Mouse (Mus musculus) heart, adult 2 months (tissue): ENCODE results near the gene Ifrd2. TPM values are rescaled to one million over a fixed set of nuclear protein-coding genes. Genes with fewer than 3 reads are reported as not detected.

ENCODE experiments used
- DNase-seq, 2 experiments: peaks; one replicate each; pipeline ENCODE4 v3.0.0; 2021
- H3K27ac ChIP-seq: fragments of 200-600 bp; 2 replicates; pipeline ENCODE4 v1.8.1; 2022
- H3K27me3 ChIP-seq: fragments of 200-500 bp; 2 replicates; pipeline ENCODE4 v1.6.1; 2012; ENCODE audit warnings: mild to moderate bottlenecking, low read length, inconsistent platforms, mixed read lengths; ENCODE audit not compliant: control insufficient read depth, insufficient read depth
- H3K36me3 ChIP-seq: fragments of 200-500 bp; 2 replicates; pipeline ENCODE4 v1.6.1; 2012; ENCODE audit warnings: low read length, inconsistent platforms; ENCODE audit not compliant: control insufficient read depth, insufficient read depth
- H3K4me1 ChIP-seq: fragments of 200-500 bp; 2 replicates; pipeline ENCODE4 v1.6.1; 2011; ENCODE audit warnings: low read length; ENCODE audit not compliant: control insufficient read depth, insufficient read depth
- H3K4me3 ChIP-seq: fragments of 200-600 bp; 2 replicates; pipeline ENCODE4 v1.8.1; 2022
- H3K79me2 ChIP-seq: fragments of 200-500 bp; replicated peaks from 2 replicates; pipeline ENCODE4 v1.6.1; 2012; ENCODE audit warnings: mild to moderate bottlenecking, inconsistent platforms, low read length, moderate library complexity, mixed read lengths; ENCODE audit not compliant: control insufficient read depth, insufficient read depth
- H3K9ac ChIP-seq: fragments of 200-500 bp; 2 replicates; pipeline ENCODE4 v1.6.1; 2012; ENCODE audit warnings: low read depth, mild to moderate bottlenecking, control low read depth, inconsistent platforms, low read length, mixed read lengths
- CTCF ChIP-seq: fragments of 200-600 bp; IDR thresholded peaks from 2 replicates; pipeline ENCODE4 v1.8.1; 2022; ENCODE audit warnings: antibody characterized with exemption, mild to moderate bottlenecking, moderate library complexity
- EP300 ChIP-seq: fragments of 200-500 bp; IDR thresholded peaks from 2 replicates; pipeline ENCODE4 v1.6.1; 2011; ENCODE audit warnings: low read depth, low read length, control low read depth; ENCODE audit not compliant: insufficient read depth
- POLR2A ChIP-seq: fragments of 200-500 bp; IDR thresholded peaks from 2 replicates; pipeline ENCODE4 v1.6.1; 2011; ENCODE audit warnings: mild to moderate bottlenecking, low read depth, low read length, control low read depth; ENCODE audit not compliant: insufficient read depth
- WGBS: fragments of 180-500 bp; shearing (Covaris S2); methylation state at CpG from one replicate; pipeline ENCODE4 v1.1.7; 2018; 5-methylcytosine and 5-hydroxymethylcytosine counted together
- intact Hi-C: fragments of 180-260 bp; cut with DNase I; formaldehyde crosslinking; loops from one replicate; pipeline ENCODE4 v1.15.1; 2025
- polyA plus RNA-seq: library from polyadenylated mRNA; depleted of rRNA; stranded (reverse); fragments of >200 nt; gene quantifications from 2 replicates; pipeline ENCODE4 v1.2.3, GENCODE M21; 2012
- total RNA-seq, 2 experiments: library from RNA; stranded (reverse); gene quantifications; 2 replicates each; pipeline ENCODE4 v1.2.3; 2021

Ifrd2 gene
- total and polyA plus RNA-seq, 3 experiments, result 39.9 to 51.4 (median 43.7) TPM

GRCm38 (mm10) chr9:107600745-107601144 lies 13.3 kb downstream of the Ifrd2 start:
- TF ChIP-seq POLR2A (no peak), CTCF (peak; percentile 40)
- 76% methylated on average over 12 of the region's 12 CpGs for WGBS
- intact Hi-C loops, result loop anchor here (5.0 kb wide), 1 partner anchor 137 kb away; no protein-coding TSS in a partner anchor

GRCm38 (mm10) chr9:107601275-107601674 lies 13.8 kb downstream of the Ifrd2 start:
- no peak for DNase-seq
- WGBS, result 82% methylated on average over 11 of the region's 11 CpGs
- no peaks in the 10 kb centered on the region for H3K36me3 ChIP-seq
- no peak overlapping the region for H3K4me3 ChIP-seq
- no peaks in the 10 kb centered on the region for H3K79me2 ChIP-seq
- H3K27ac ChIP-seq, result no peak overlapping the region
- no peak overlapping the region for H3K9ac ChIP-seq
- intact Hi-C loops, result loop anchor here (5.0 kb wide), 1 partner anchor 136 kb away; no protein-coding TSS in a partner anchor
- peaks cover 10% of the 10 kb centered on the region for H3K4me1 ChIP-seq
- TF ChIP-seq POLR2A (no peak), CTCF (no peak), EP300 (no peak)
- no peaks in the 10 kb centered on the region for H3K27me3 ChIP-seq

More at GRCm38 (mm10) chr9:107600745-107601144, 13.3 kb downstream of the Ifrd2 start:
- no peaks in the 10 kb centered on the region for H3K79me2 ChIP-seq
- H3K9ac ChIP-seq, result no peak overlapping the region
- DNase-seq, result no peak
- no peaks in the 10 kb centered on the region for H3K27me3 ChIP-seq
- H3K4me3 ChIP-seq, result no peak overlapping the region
- no peak overlapping the region for H3K27ac ChIP-seq
- no peaks in the 10 kb centered on the region for H3K36me3 ChIP-seq
- peaks cover 10% of the 10 kb centered on the region for H3K4me1 ChIP-seq

GRCm38 (mm10) chr9:107602068-107602648 lies 14.7 kb downstream of the Ifrd2 start:
- intact Hi-C loops, result loop anchor here (1.0 to 5.0 kb wide), 3 partner anchors 42 to 135 kb away; no protein-coding TSS in a partner anchor
- DNase-seq, result peak; percentile 89 to 96
- 4% methylated on average over 10 of the region's 10 CpGs for WGBS
- H3K4me1 ChIP-seq, result peaks cover 8% of the 10 kb centered on the region
- H3K36me3 ChIP-seq, result no peaks in the 10 kb centered on the region
- H3K9ac ChIP-seq, result 0 out of 2 replicates have a peak overlapping the region, but pooled peaks have one; percentile 17
- H3K27ac ChIP-seq, result peak overlapping the region; percentile 12; the same call in 1 of the 2 replicates
- no peaks in the 10 kb centered on the region for H3K27me3 ChIP-seq
- no peaks in the 10 kb centered on the region for H3K79me2 ChIP-seq
- TF ChIP-seq CTCF (peak; percentile 100; the same call in 1 of the 2 replicates), POLR2A (no peak), EP300 (peak; percentile 98)
- 0 out of 2 replicates have a peak overlapping the region, but pooled peaks have one; percentile 20 for H3K4me3 ChIP-seq

GRCm38 (mm10) chr9:107603251-107603650 lies 15.8 kb downstream of the Ifrd2 start:
- intact Hi-C loops, result loop anchor here (5.0 kb wide), 1 partner anchor 134 kb away; no protein-coding TSS in a partner anchor
- Histone ChIP-seq H3K9ac (no peak overlapping the region), H3K79me2 (no peaks in the 10 kb centered on the region), H3K36me3 (no peaks in the 10 kb centered on the region), H3K27ac (no peak overlapping the region), H3K4me1 (peaks cover 3% of the 10 kb centered on the region; the same call in 1 of the 2 replicates), H3K27me3 (no peaks in the 10 kb centered on the region), H3K4me3 (no peak overlapping the region)
- TF ChIP-seq CTCF (no peak), POLR2A (no peak), EP300 (no peak)
- DNase-seq, result no peak
- WGBS, result 72% methylated on average over 6 of the region's 6 CpGs

GRCm38 (mm10) chr9:107605041-107605661 lies 17.7 kb downstream of the Ifrd2 start:
- intact Hi-C loops, result no loop called here
- TF ChIP-seq POLR2A, result no peak
- TF ChIP-seq EP300, result no peak
- TF ChIP-seq CTCF, result no peak
- Histone ChIP-seq H3K27me3 (no peaks in the 10 kb centered on the region), H3K36me3 (no peaks in the 10 kb centered on the region), H3K27ac (no peak overlapping the region; the same call in 1 of the 2 replicates), H3K4me3 (no peak overlapping the region), H3K9ac (no peak overlapping the region; the same call in 1 of the 2 replicates), H3K4me1 (peaks cover 4% of the 10 kb centered on the region), H3K79me2 (no peaks in the 10 kb centered on the region)
- no peak for DNase-seq
- WGBS, result 52% methylated on average over 23 of the region's 23 CpGs

- 32% methylated on average over 9 of the region's 9 CpGs for WGBS
- Histone ChIP-seq H3K4me1 (peaks cover 10% of the 10 kb centered on the region), H3K9ac (peak overlapping the region; percentile 68), H3K27me3 (no peaks in the 10 kb centered on the region), H3K79me2 (no peaks in the 10 kb centered on the region), H3K36me3 (no peaks in the 10 kb centered on the region), H3K27ac (peak overlapping the region; percentile 80), H3K4me3 (peak overlapping the region; percentile 33; the same call in 1 of the 2 replicates)
- TF ChIP-seq POLR2A, result peak; percentile 62; the same call in 1 of the 2 replicates
- TF ChIP-seq EP300, result no peak
- no peak for TF ChIP-seq CTCF
- intact Hi-C loops, result no loop called here
- DNase-seq, result peak in 1 of 2 experiments; percentile 54
These were observed 19.1 kb downstream of the Ifrd2 start for GRCm38 (mm10) chr9:107606591-107606990.
